Mouse (Mus musculus) heart, embryonic 16.5 days (tissue): ENCODE measurements at regions not wholly inside any gene's neighbourhood (a gene's known extent, or its start where the extent isn't known, plus 50 kb on each side); places are given as distances from the start of the nearest gene placed in this dataset.

ENCODE experiments used
- ATAC-seq: fragments of 200-750 bp; cut with Nextera tagmentation; replicated peaks from 2 replicates; pipeline ENCODE4 v1.8.0; 2017; ENCODE audit warnings: moderate number of reproducible peaks; ENCODE audit not compliant: insufficient read depth, low FRiP score; ENCODE audit errors: extremely low read depth
- H3K27ac ChIP-seq: fragments of 300-500 bp; sonication (generic); 2 replicates; pipeline ENCODE4 v1.5.1; 2014; ENCODE audit warnings: mild to moderate bottlenecking, low read length, control low read depth, moderate library complexity
- H3K27me3 ChIP-seq: fragments of 300-500 bp; sonication (generic); 2 replicates; pipeline ENCODE4 v1.6.1; 2014; ENCODE audit warnings: low read length, mixed read lengths; ENCODE audit not compliant: control insufficient read depth, insufficient read depth
- H3K36me3 ChIP-seq: fragments of 300-500 bp; sonication (generic); 2 replicates; pipeline ENCODE4 v1.6.1; 2014; ENCODE audit not compliant: control insufficient read depth, insufficient read depth
- H3K4me1 ChIP-seq: fragments of 300-500 bp; sonication (generic); 2 replicates; pipeline ENCODE4 v1.6.1; 2014; ENCODE audit warnings: low read length, mixed read lengths; ENCODE audit not compliant: control insufficient read depth, insufficient read depth
- H3K4me2 ChIP-seq: fragments of 300-500 bp; sonication (generic); 2 replicates; pipeline ENCODE4 v1.6.1; 2014; ENCODE audit warnings: low read depth, mild to moderate bottlenecking, control low read depth, low read length
- H3K4me3 ChIP-seq: fragments of 300-500 bp; sonication (generic); 2 replicates; pipeline ENCODE4 v1.5.1; 2014; ENCODE audit warnings: mild to moderate bottlenecking, control low read depth, low read length
- H3K9ac ChIP-seq: fragments of 300-500 bp; sonication (generic); 2 replicates; pipeline ENCODE4 v1.6.1; 2014; ENCODE audit warnings: low read length, control low read depth
- H3K9me3 ChIP-seq: fragments of 300-500 bp; sonication (generic); replicated peaks from 2 replicates; pipeline ENCODE4 v1.6.1; 2016; ENCODE audit warnings: low read length; ENCODE audit not compliant: control insufficient read depth
- WGBS: fragments of 180-500 bp; shearing (Covaris S2); extraction: QIAGEN DNeasy Blood & Tissue Kit; methylation state at CpG from one replicate; pipeline ENCODE4 v1.1.7; 2014; 5-methylcytosine and 5-hydroxymethylcytosine counted together

DNA sequence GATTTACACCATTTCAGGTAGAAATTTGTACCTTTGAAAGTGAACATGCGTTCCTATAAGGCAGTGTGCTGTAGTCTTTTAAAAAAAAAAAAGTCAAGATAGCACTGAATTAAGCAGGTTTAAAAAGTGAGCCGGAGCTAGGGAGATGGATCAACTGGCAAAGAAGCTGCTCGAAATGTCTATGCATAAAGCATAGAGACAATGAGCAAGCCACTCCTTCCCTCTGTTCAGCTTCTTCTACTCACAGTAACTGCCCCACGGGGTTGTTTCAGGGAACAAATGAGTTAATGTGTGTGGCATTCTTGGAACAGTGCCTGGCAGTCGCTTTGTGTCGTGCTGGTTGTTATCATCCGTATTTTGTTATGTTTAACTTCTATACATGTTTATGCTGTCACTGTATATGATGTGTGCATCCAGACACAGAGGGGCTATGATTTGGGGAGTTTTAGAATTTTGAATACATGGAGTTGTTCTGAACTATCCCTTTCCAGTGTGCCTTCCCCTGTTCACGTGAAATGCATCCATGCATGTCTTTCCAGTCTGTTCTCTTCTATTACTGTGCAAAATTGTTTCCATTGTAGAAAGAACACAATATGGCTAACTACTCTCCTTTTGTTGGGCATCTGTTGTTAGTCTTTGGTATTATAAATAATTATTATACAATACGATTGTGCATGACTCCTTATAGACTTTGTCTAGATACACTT, 62.5 kb upstream of the Lnx1 start:
- no peak overlapping the region for H3K27ac ChIP-seq
- H3K4me3 ChIP-seq: no peak overlapping the region
- WGBS: 40% methylated on average over 9 of the region's 9 CpGs
- H3K9ac ChIP-seq: no peak overlapping the region
- peaks cover 31% of the 10 kb centered on the region for H3K4me1 ChIP-seq
- peaks cover 2% of the 10 kb centered on the region; the same call in 1 of the 2 replicates for H3K9me3 ChIP-seq
- H3K27me3 ChIP-seq: no peaks in the 10 kb centered on the region
- no peak overlapping the region for H3K4me2 ChIP-seq
- no peaks in the 10 kb centered on the region for H3K36me3 ChIP-seq
- ATAC-seq: no peak

DNA sequence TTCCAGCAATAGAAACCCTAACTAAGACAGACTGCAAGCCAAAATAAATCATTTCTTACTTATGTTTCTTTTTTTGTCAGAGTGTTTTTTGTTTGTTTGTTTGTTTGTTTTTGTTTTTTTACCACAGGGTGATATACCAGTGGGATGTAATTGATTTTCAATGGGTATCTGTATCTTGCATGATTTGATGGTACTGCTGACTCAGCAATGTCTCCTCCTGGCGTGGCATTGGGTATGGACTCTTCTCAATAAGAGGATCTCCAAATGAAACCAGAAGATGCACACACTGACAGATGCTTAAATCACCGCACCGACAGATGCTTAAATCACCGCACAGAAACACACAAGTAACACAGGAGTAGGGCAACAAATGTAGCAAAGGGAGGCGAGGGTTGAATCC, 54.8 kb upstream of the Lnx1 start:
- 90% methylated on average over 5 of the region's 5 CpGs for WGBS
- H3K4me2 ChIP-seq: no peak overlapping the region
- H3K9me3 ChIP-seq: peaks cover 2% of the 10 kb centered on the region; the same call in 1 of the 2 replicates
- no peaks in the 10 kb centered on the region for H3K4me1 ChIP-seq
- ATAC-seq: no peak
- H3K36me3 ChIP-seq: no peaks in the 10 kb centered on the region
- no peaks in the 10 kb centered on the region for H3K27me3 ChIP-seq
- no peak overlapping the region for H3K27ac ChIP-seq
- H3K4me3 ChIP-seq: no peak overlapping the region
- no peak overlapping the region for H3K9ac ChIP-seq

GRCm38 (mm10) chr5:74752961-74753360, 50.2 kb upstream of the Lnx1 start:
- Histone ChIP-seq H3K9ac (no peak overlapping the region), H3K27ac (no peak overlapping the region), H3K9me3 (no peaks in the 10 kb centered on the region), H3K4me3 (no peak overlapping the region), H3K36me3 (no peaks in the 10 kb centered on the region), H3K4me2 (no peak overlapping the region), H3K27me3 (no peaks in the 10 kb centered on the region), H3K4me1 (no peaks in the 10 kb centered on the region)
- WGBS: 95% methylated on average over 3 of the region's 3 CpGs
- no peak for ATAC-seq
